Mouse (Mus musculus) cortical plate, adult 2 months (tissue): ENCODE measurements around the gene Mapk14. TPM values are rescaled to one million over a fixed set of nuclear protein-coding genes. Genes with fewer than 3 reads are reported as not detected.

Source experiments
- H3K27ac ChIP-seq: fragments of 200-500 bp; 2 replicates; pipeline ENCODE4 v1.5.1; 2012; ENCODE audit warnings: low read length, control low read depth, inconsistent platforms; ENCODE audit not compliant: insufficient read depth
- H3K4me1 ChIP-seq: fragments of 200-500 bp; 2 replicates; pipeline ENCODE4 v1.6.1; 2011; ENCODE audit warnings: low read length; ENCODE audit not compliant: control insufficient read depth, insufficient read depth
- H3K4me3 ChIP-seq: fragments of 200-500 bp; 2 replicates; pipeline ENCODE4 v1.5.1; 2011; ENCODE audit warnings: mild to moderate bottlenecking, low read length, control low read depth; ENCODE audit not compliant: insufficient read depth
- CTCF ChIP-seq: fragments of 200-500 bp; IDR thresholded peaks from 2 replicates; pipeline ENCODE4 v1.5.1; 2011; ENCODE audit warnings: mild to moderate bottlenecking, control low read depth, low read length; ENCODE audit not compliant: insufficient read depth; ENCODE audit errors: extremely low read depth
- POLR2A ChIP-seq: fragments of 200-500 bp; IDR thresholded peaks from 2 replicates; pipeline ENCODE4 v1.6.1; 2011; ENCODE audit warnings: mild to moderate bottlenecking, low read length, control low read depth; ENCODE audit not compliant: insufficient read depth; ENCODE audit errors: extremely low read depth
- polyA plus RNA-seq: library from polyadenylated mRNA; depleted of rRNA; stranded (reverse); fragments of >200 nt; gene quantifications from 2 replicates; pipeline ENCODE4 v1.2.3, GENCODE M21; 2012; rRNA removed

Gene Mapk14
- polyA plus RNA-seq, 1 experiment: 125 TPM

DNA sequence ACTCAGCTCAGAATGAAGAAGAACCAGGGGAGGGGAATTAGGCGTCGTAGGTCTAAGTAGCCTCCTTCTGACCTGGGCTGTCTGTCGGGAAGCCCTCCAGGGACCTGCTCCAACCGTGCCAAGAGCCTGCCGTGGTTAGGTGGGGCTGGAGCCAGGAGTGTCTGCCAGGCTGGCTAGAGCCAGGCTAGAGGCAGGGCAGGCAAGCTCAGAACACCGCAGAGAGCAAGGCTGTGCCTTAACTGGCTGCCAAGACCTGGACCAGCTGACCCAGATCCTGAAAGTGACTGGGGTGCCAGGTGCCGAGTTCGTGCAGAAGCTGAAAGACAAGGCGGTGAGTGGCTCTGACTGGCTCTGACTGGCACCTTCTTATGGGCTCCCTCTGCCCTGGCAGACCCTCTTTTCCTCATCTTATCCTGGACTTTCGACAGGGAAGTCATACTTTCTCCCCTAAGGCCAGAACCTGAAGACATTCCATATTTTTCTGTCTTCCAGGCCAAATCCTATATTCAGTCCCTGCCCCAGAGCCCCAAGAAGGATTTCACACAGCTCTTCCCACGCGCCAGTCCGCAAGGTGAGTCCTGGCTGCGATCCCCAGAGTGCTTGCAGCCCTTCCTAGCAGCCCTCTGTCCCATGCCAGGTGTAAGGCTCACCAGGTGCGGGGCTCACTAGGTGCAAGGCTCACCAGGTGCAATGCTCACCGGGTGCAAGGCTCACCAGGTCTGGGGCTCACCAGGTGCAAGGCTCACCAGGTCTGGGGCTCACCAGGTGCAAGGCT, 86.3 kb downstream of the Mapk14 start:
- no peak overlapping the region for H3K4me3 ChIP-seq
- no peak overlapping the region for H3K27ac ChIP-seq
- TF ChIP-seq POLR2A (no peak), CTCF (no peak)
- no peaks in the 10 kb centered on the region for H3K4me1 ChIP-seq

DNA sequence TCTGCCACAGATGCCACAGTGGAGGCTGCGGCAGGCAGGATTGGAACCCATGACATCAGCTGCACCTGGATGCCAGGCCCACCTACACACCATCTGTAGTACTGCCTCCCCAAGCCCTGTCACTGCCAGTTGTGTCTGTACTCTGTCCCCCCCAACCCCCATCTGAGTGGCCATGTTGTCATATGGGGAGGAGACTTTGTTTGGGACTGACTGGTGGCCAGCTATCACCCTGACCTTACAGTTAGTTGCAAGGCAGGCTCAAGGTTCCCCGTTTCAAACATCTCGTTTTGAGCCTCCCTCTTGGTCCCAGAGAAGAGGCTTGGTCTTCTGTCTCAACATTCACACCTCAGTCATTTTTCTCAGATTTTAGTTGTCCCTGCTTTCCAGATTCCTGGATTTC, 88.6 kb downstream of the Mapk14 start:
- TF ChIP-seq POLR2A: no peak
- no peak for TF ChIP-seq CTCF
- Histone ChIP-seq H3K4me1 (no peaks in the 10 kb centered on the region), H3K4me3 (no peak overlapping the region), H3K27ac (no peak overlapping the region)

DNA sequence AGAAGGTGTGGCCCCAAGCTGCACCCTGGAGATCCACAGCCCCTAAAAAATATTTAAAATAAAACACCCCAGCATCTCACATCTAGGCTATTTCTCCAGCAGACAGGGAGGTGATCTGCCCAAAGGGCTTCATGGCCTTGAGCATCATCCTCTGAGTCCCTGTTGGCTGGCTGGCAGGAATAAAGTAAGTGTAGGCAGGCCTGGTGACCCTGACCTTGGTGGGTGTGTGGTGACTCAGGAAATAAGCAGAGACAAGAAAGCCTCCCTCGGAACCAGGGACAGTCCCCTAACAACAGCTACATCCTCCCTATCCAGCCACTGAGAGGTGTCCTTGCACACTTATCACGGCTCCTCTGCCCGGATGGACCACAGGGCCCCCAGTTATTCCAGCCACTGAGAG, 89.7 kb downstream of the Mapk14 start:
- H3K4me3 ChIP-seq: no peak overlapping the region
- no peak overlapping the region for H3K27ac ChIP-seq
- no peaks in the 10 kb centered on the region for H3K4me1 ChIP-seq
- TF ChIP-seq POLR2A (no peak), CTCF (no peak)

DNA sequence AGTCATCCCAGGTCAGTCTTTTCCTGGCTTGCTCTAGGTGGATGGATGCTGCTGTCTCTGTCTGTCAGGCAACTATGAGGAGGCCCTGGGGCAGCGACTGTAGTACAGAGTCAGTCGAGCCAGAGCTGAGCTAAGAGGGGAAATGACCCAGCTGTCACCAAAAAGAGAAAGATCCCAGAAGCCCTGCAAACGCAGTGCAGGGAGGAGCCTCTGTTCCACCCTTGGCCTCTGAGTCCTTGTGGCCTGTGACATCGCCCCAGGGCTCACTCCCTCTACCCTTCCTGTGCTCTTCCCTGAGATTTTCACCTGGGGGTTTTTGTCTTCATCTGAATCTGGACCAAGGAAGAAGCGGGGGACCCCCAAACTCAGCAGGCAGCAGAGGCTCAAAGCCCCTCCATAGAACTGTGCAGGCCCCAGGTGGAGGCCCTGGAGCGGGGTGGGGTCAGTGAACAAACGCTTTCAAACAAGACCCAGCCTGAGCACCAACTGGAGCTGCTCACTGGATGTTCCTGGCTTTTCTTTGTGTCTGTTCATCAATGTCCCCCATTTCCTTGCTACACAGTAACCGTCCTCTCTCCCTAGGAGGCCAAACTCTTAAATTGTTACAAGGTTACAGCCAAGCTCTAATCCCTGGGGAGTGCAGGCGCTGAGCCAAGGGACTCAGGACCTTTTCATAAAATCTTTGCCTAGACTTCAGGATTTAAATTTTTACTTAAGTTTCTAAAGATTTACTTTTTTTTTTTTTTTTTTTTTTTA, 90.3 kb downstream of the Mapk14 start:
- TF ChIP-seq CTCF (no peak), POLR2A (no peak)
- H3K4me1 ChIP-seq: no peaks in the 10 kb centered on the region
- H3K27ac ChIP-seq: no peak overlapping the region
- H3K4me3 ChIP-seq: no peak overlapping the region

DNA sequence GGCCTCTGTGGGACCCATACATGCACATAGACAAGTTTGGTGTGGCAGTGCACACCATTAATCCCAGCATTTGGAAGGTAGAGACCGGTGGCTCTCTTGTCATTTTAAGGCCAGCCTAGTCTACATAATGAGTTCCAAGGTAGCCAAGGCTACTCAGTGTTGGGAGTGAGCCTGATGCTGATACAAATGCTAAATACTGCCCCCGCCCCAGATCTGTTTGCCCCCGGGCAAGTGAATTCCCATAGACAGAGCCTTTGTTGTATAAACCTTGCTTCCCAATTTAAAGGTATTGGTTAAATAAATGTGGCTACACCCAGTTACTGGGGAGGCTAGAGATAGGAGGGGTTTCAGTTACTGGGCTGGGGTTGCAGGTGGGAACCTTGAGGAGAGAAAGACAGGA, 93.9 kb downstream of the Mapk14 start:
- Histone ChIP-seq H3K4me1 (no peaks in the 10 kb centered on the region), H3K27ac (no peak overlapping the region), H3K4me3 (no peak overlapping the region)
- TF ChIP-seq POLR2A (no peak), CTCF (no peak)

DNA sequence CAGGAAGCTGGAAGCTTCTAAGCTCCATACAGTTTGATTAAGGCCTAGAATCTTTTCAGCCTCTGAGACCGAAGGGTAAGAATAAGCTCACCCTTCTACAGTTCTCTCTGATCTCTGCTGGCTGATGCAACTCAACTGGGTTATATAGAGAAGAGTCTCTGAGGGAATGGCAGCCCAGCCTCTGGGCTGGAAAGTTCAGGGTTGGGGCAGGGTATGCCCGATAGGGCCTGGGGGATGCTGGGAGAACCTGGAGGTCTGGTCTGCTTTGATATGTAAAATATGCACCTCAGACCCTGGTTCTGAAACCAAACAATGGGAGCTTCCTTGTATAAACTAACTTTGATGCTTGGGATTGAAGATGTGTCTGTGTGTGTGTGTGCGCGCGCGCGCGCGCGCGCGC, 96.4 kb downstream of the Mapk14 start:
- no peaks in the 10 kb centered on the region for H3K4me1 ChIP-seq
- TF ChIP-seq CTCF (no peak), POLR2A (no peak)
- H3K27ac ChIP-seq: no peak overlapping the region
- no peak overlapping the region for H3K4me3 ChIP-seq

DNA sequence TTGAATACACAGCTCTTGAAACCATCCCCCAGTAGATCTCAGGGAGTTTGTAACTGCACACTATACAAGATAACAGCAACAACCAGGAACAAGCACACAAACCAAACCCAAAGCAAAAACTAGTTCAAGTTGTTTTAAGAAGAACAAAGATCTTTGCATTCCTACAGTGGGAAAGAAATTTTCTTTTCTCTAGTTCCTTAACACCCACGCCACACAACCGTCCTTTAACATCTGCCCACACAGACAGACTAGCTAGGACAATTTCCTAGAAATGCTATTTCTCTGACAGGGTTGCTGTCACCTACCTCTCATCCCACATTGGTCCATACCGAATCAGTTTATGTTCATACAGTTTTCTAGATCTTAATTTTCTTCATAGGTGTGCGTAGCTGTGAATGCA, 105.9 kb downstream of the Mapk14 start:
- TF ChIP-seq POLR2A (no peak), CTCF (no peak)
- no peak overlapping the region for H3K27ac ChIP-seq
- H3K4me3 ChIP-seq: no peak overlapping the region
- peaks cover 5% of the 10 kb centered on the region for H3K4me1 ChIP-seq

Other genes with a start within 250 kb of the Mapk14 start
- gene Fkbp5, start 173.8 kb upstream of the Mapk14 start, polyA plus RNA-seq: 13.5 and 17.7 TPM in 2 replicates
- gene Armc12, start 160.5 kb upstream of the Mapk14 start, polyA plus RNA-seq: not detected in 2 replicates
- not detected in 2 replicates for gene Clpsl2, start 141.9 kb upstream of the Mapk14 start, polyA plus RNA-seq
- not detected in 2 replicates for gene Clps, start 130.6 kb upstream of the Mapk14 start, polyA plus RNA-seq
- gene Lhfpl5, start 115.7 kb upstream of the Mapk14 start, polyA plus RNA-seq: 4.5 and 5.1 TPM in 2 replicates
- gene Srpk1, start 68.6 kb upstream of the Mapk14 start, polyA plus RNA-seq: 68.5 and 70.7 TPM in 2 replicates
- 10.7 and 12.0 TPM in 2 replicates for gene Slc26a8, start 1.1 kb upstream of the Mapk14 start, polyA plus RNA-seq
- gene AC170998.1, start 34.8 kb downstream of the Mapk14 start, polyA plus RNA-seq: 1.7 and 1.8 TPM in 2 replicates
- 1.4 and 1.8 TPM in 2 replicates for gene Mapk13, start 78.0 kb downstream of the Mapk14 start, polyA plus RNA-seq
- gene Brpf3, start 109.8 kb downstream of the Mapk14 start, polyA plus RNA-seq: 45.2 and 45.6 TPM in 2 replicates
- gene Pnpla1, start 167.1 kb downstream of the Mapk14 start, polyA plus RNA-seq: 0.32 and 0.40 TPM in 2 replicates
- gene 4930539E08Rik, start 224.0 kb downstream of the Mapk14 start, polyA plus RNA-seq: 7.6 and 7.9 TPM in 2 replicates